Mouse (Mus musculus): Measurements from ENCODE around the gene Adamtsl3.

Gene Adamtsl3

DNA sequence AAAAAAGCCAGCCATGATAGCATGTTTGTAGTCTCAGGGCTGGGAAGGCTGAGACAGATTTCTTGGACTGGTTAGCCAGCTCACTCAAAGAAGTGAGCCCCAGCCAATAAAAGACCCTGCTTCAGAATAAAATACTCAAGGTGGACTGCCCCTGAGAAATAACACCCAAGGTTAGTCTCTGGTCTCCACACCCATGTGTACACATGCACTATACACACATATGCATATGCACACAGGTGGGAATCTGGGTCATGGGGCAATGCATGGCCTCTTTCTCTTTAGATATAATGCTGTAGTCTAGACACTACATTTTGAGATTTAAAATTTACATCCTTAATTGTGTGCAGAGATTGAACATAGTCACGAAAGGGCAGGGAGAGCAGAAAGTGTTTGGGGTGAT is 88.8 kb downstream of the Adamtsl3 start:
- DNase-seq = no peak

DNA sequence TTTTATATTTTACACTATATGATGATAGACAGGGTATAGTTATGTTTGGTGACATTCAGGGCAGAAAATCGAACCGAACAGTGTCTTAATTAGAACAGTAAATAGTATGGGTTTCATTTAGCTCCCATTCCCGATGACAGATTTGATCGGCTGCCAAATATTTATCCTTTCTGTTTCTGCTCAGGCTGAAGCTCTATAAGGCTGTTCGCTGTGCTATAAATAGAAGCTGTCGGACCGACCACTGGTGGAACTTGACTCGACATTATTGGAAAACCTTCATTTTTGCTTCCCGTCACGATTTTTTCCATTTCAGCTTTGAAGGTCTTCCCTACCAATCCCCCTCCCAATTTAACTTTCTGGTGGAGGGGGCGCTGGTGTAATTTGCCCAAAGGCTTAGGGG is 89.9 kb downstream of the Adamtsl3 start:
- DNase-seq = no peak

DNA sequence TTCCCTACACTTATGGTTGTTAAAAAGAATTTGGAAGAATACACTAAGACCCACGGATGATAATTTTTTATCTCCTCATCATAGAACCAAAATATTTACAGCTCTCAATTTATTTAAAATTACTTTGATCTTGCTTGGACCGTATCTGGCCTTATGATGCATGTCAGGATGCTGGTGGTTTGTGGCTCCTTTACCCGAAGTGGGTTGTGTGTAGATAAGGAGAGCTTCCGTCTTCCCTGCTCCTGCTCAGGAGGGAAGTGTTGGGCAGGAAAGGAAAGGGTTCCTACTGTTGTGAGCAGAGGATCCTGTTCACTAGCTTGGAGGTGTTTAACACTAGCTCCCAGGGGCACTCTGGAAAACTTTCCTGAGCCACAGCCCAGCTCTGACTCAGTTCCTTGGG is 94.0 kb downstream of the Adamtsl3 start:
- DNase-seq = no peak

DNA sequence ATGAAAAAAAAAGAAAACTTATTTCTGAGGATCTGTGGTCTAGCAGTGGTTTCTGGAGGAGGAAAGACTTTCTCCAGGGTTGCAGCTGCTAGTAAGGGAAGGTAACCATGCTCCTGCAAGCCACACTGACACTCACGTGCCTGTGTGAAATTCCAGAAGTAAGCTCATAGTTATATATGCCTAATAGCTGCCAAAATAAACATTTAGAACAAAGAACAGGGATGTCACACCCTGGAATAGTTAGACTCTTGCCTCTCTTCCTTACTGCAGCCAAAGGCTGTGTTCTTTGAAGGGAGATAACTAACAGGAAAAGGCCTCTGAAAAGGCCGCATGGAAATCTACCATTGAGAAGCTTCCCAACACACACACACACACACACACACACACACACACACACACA is 96.1 kb downstream of the Adamtsl3 start:
- DNase-seq = no peak

DNA sequence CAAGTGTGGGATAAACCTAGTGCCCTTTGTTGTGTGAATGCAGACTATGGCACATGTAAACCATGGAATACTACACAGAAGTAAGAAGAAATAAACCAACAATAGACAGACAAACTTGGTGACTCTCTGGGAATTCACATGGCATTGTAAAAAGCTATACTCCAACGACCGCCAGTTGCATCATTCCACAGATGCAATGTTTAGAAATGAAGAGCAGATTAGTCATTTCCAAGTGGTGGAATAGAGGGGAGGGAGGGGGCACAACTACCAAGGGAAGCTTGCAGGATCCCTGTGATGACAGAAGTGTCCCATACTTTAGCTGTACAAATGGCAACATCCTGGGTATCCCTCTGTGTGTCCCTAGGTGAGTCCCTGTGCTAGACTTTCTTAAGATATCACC is 97.7 kb downstream of the Adamtsl3 start:
- no peak for DNase-seq

DNA sequence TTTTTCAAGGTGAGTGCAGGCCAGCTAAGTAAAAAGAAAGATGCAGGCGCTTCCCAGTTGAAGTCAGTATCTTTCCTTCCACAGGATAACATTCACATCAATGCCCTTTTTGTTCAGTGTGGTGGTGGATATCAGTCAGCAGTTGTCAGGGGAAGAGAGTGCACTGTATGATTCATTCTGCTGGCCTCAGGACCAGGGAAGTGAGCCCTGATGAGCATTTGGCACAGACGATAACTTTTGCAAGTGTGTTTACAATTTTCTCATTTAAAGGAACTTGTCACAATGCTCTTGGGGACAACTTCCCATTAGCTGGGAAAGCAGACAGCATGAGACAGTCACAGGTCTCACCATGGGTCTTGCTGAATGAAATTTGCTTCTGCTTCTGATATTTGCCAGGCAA is 122.9 kb downstream of the Adamtsl3 start:
- DNase-seq = no peak

DNA sequence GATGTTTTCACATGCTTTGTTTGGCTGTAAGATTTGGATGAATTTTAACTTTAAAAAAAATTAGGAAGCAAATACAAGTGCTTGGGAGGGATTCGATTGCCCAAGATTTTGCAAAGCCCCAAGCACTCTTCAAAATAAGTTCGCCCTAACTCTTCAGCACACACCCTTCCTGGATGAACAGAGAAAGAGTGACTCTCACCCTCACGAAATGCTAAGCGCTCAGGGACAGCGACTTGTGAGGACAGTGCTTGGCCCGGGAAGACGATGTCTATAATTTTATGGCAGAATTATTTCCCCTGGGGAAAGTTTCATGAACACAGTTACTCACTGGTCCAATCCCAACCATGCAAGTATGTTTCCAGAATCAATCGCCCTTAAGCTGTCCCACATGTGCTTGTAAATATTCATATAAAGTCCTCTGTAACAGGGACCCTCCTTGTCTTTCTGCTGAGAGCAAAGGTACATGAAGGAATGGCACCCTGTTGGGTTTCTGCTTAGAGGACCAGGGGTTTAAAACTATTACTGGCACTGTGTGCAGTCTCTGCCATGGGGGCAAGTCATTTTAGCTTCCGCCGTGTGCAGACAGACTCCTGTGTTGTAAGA is 127.5 kb downstream of the Adamtsl3 start:
- DNase-seq = no peak

DNA sequence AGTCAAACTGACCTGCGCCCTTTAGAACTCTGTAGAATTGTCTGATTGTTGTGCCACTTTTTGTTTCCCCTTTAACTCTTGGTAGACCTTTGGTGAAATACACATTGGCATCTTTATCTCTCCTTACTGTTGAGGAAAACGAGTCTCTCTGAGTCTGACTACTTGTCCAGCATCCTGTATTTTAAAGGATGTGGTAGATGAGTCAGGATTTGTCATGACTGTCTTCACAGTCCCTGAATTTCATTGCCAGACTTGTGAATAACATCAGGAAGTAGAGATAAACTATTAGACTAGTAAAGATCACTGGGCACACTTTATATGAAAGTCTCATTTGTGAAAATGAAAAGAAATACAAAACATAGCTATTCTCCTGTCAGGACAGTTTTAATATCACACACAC is 128.9 kb downstream of the Adamtsl3 start:
- DNase-seq = no peak

DNA sequence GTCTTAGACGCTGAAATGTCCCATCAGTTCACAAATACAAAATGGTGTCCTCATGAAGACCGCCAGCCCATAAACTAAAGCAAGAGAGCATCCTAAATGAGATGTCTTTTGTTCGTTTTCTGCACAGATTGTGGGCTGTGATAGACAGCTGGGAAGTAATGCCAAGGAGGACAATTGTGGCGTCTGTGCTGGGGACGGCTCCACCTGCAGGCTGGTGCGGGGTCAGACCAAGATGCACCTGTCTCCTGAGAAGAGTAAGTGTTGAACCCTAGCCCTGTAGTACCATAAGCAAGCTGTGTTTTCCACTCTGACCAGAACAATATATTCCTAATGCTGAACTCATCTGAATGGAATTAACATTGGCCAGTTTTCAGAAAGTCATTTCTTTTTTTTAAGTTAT is 129.9 kb downstream of the Adamtsl3 start:
- no peak for DNase-seq

DNA sequence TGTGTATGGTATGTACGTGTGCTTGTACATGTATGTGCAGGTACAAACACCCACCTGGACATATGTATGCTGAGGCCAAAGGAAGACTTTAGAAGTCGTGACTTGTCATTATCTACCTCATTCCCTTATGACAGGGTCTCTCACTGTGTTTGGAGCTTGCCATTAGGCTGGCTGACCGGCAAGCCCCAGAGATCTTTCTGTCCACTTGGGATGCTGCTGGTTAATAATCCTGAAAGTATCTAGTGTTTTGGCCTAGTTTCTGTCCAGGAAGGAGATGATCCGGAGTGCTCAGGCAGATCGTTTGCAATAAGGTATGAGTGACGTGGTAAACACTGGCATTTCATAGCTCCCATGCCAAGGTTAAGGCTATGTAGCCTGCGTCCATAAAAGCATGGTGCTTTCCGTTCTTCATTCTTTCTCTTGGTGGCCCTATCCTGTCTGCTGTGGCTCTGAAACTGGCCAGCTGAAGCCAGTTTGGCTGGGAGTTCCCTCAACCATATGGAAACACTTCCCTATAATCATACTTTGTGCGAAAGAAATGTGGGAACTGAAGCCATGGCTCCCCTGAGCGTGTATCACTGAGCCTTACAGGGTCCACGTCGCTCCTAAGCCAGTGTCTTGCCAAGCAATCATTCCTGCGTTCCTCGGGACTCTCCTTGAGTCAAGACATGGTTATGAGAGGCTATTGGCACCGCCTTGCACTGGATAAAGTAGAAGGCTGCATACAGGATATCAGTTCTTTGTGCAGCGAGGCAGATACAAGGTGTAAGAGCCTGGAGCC is 141.1 kb downstream of the Adamtsl3 start:
- no peak for DNase-seq

DNA sequence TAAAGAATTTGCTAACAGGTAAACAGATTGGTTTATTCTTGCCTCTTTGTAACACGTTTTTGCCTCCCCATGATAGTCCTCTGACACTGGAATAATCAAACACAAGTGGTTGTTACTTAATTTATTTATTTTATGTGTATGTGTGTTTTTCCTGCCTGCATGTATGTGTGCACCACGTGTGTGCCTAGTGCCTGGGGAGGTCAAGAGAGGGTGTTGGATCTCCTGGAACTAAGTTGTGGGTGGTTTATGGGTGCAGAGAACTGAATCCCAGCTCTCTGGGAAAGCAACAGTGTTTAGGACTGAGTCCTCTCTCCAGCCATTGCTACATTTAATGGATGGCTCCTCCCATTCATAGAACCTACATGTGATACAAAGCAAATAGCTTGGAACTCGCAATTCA is 143.0 kb downstream of the Adamtsl3 start:
- DNase-seq = no peak

DNA sequence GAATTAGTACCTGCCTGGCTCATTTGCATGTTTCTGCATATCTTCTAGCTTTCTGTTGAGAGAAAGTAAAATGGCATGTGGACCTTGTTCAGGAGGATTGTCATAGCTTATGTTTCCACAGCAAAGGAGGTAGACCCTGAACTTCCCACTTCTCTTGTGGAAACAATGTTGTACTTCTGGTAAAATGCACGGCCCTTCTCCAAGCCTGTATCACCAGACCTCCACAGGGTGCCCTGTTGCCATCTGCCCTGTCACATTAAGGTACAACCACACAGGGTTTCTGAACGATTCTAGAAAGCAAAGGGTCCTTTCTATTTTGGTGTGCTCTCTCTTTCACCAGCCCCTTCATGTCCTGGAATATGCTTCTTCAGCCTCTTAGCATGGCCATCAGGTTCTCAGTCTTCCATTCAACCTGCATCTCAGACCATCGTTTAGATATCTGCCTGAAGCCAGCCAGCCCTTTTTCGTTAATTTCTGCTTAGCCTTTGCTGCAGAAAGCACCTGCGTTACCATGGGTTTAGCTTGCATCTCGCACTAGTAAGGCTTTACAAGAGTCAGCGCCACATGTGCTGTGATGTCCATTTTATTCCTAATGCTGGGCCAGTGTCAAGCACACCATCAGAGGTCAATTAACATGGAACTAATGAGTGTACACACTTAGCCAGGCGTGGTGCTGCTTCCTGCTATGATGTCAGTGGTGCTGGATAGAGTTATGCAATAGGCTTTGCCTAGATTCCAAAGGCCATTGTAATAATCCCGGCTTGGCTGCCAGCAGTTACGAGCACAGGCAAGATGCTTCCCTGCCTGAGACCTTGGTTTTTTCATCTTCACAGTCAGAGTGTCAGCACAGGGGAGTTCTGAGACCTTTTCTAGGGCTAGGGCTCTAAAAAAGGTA is 143.6 kb downstream of the Adamtsl3 start:
- peak; percentile 60 for DNase-seq

DNA sequence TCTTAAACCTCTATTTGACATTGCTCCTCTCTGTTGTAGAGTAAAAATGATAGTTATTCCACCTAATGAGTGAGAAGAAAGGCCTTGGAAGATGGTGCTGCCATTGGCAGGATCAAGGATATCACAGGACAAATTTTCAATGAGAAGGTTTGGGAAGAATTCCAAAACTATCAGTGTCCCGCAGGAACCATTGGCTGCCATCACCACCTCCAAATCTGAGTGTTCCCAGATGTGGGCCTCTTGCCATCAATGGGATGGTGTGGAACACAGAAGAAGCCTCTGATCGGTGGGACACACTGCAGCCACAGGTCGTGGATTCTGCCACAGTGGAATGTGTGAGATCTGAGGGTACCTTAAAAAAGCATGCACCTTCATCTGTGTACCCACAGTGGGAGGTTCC is 147.9 kb downstream of the Adamtsl3 start:
- DNase-seq = no peak

DNA sequence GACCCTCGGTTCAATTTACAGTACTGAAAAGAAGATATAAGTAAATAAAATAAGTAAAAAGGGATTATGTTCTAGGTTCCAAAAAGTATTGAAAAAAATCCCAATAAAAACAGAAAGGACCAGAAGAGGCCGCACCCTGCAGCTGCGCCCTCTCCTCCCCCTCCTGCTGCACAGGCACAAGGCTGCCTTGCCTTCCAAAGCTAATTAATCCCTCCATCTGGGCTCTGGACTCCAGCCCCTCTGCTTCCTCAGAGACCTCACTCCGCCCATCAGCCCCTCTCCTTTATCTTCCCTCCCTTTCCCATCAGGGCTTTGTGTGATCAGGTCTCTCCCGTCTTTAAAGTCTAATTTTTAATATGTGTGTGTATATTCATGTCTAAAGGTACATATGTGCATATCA is 149.3 kb downstream of the Adamtsl3 start:
- no peak for DNase-seq

DNA sequence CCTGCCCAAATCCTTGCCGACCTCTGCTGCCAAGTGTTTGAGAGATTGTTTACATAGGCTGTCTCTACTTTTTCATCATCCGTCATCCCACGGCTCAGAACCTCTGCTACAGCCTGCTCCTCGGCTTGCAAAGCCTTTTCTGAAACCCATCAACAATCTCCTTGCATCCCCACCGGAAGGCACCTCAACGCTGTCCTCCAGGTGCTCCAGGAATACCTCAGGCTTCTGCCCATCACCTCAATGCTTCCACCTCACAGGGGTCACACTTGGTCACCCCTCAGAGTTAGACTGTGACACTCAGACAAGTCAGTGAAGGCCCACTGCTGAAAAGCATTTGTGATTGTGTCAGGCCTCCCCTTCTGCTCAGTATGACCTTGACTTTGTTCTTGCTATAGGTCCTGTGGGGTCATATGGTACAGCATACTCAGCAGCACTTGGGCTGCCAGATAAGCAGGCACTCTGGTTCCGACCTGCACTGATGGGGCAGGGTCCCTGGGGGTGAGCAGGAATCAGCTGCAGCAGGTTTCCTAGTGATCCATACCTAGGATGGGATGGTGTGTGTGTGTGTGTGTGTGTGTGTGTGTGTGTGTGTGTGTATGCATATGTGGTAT is 150.0 kb downstream of the Adamtsl3 start:
- no peak for DNase-seq

DNA sequence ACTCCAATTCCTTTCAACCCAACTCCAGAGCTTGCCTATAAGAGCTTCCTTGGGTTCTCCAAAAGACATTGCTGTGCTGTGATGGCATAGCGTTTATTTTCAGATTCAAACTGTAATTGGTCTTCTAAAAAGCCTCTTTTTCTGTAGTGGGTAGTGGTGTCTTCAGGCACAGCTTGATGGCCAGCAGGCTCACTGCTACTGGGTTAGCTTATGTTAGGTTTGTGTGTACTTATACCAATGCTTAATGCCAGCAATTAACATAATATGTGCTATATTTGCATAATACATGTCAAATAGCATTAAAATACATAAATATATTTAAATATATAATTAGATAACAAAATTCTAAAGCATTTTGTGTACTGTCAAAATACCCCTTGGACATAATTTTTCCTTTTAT is 155.5 kb downstream of the Adamtsl3 start:
- no peak for DNase-seq

DNA sequence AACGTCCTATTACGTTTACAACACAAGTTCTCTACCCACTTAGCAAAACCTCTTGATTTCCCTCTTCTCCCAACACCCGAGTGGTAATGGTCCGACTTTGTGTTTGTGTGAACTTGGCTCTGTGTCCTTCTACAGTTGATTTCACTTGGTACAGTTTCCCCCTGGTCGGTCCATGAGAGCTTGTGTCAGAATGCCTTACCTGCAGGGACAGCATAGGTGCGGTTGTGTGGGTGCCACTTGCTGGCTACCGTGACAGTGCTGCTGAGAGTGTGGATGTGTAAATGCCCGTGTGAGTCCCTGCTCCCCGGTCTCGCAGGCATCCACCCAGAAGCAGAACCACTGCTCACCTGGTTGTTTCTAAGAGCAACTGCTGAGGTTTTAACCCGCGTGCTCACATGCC is 157.4 kb downstream of the Adamtsl3 start:
- DNase-seq = no peak

DNA sequence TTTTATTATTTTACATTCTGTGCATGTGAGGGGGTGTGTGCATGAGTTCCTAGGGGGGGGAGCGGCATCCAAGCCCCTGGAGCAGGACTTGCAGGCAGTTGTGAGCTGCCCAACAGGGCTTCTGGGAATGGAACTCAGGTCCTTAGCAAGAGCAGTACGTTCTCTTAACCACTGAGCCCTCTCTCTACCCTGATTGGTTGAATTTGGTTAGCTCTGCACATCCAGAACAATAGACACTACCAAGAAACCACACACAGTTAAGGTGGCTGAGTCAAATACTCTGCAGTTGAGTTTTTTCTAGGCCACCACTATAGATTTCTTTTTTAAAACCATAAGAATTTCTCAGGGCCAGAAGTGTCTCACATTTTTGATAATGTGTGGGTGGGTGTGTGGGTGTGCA is 158.7 kb downstream of the Adamtsl3 start:
- DNase-seq = no peak

DNA sequence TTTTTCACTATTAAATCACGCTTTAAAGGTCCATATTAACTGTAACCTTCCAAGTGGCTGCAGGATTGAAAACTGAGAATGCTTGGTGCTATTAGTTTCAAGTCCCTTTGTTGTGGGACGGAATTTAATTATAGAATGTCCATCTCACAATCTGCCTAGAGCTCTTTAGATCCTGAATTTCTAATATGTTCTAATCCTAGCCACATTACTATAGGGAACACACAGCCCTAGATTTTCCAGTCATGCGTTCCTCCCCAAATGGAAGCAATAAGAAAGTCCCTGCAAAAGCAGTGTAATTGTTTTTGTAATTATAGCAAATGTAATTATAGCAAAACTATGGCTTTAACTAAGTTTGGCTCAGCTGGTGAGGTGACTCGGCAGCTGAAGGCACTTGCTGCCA is 161.6 kb downstream of the Adamtsl3 start:
- DNase-seq = no peak

DNA sequence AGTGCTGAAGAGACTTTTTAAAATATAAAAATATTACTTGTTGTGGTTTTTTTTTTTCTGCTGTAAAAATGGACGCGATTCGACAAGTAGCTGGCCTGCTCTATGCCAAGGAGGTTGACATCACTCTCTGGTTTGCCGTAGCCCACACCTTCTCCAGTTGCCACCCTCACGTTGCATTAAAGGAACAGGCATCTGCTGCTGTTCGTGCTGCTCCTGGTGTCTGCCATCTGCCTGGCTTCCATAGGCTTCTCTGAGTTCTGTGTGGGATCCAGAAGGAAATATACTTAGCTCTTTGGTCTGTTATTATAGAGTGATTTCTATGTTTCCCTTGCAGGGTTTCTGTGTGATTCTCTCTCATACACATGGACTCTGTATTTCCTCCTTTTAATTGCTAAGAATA is 165.8 kb downstream of the Adamtsl3 start:
- no peak for DNase-seq

DNA sequence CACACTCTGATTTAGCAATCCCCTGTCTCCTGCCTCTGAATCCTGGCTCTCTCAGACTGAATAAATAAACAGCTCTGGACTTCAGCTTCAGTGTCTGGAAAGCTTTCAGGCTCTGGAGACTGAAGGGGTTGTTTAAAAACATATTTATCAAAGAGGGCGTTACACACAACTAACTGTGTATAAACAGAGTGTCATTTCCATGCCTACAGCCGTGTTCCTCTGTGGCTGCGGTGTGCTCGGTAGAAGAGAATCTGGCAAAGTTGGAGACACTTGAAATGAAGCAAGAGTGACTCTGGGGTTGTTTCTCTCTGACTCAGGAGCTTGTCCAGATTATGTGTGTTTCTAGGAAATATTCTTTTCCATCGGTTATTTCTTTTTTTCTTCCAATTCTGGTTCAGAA is 167.0 kb downstream of the Adamtsl3 start:
- DNase-seq = no peak

DNA sequence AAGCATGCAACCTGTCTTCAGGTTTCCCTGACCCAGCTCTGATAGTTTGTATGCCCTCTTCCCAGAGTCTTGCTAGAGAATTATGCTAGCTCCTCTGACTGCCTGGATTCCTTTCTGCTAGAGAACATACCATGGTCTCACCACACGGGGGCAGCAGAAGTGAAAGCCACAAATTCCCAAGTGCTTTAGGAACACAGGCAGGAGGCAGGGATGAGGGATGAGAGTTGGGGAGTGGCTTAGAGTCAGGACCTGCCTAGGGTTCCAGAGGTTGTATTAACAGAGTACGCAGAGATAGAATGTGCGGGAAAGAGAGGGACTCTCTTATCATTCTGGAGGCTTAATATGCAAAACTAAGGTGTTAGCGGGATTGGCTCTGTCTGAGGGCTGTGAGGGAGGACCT is 168.6 kb downstream of the Adamtsl3 start:
- peak; percentile 15 for DNase-seq

DNA sequence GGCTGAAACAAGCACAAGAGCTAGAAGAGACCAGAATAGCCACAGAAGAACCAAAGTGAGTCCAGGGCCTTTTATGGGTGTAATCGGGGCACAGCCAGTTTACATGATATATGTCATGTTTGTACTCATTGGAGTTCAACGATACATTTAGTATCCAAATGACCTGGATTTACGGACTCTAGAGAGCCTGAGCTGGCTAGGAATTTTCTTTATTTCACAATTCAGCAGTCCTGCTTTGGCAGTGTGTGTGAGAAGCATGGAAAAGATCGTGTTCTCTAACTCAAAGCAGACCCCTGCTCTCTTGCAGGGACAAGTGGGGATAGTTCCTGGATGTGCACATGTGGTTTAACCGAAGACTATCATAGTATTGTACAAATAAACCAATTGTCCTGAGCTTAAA is 195.1 kb downstream of the Adamtsl3 start:
- no peak for DNase-seq

DNA sequence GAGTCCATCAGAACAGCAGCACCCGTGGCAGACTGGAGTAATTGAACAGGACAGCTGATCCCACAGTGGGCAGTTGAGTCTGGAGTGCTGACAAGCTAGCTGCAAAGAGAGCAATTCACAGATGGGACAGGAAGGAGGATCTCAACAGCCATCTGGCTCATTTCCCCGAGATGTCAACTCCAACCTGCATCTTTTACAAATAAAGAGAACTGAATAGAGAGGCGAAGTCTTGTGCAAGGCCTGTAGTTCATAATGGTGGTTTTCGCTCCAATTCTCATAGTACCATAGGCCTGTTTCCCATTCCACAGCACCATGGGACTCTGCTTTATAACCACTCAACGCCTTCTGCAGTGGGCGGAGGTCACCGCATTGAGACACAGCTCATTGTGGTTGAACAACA is 195.9 kb downstream of the Adamtsl3 start:
- peak; percentile 53 for DNase-seq

All from cerebellum, adult 11-12 months (tissue).